Mouse (Mus musculus): ENCODE measurements at regions not wholly inside any gene's neighbourhood (a gene's known extent, or its start where the extent isn't known, plus 50 kb on each side); places are given as distances from the start of the nearest gene placed in this dataset.
A peak's percentile ranks its signal among the peaks of the same experiment; 100 is the strongest.

DNA sequence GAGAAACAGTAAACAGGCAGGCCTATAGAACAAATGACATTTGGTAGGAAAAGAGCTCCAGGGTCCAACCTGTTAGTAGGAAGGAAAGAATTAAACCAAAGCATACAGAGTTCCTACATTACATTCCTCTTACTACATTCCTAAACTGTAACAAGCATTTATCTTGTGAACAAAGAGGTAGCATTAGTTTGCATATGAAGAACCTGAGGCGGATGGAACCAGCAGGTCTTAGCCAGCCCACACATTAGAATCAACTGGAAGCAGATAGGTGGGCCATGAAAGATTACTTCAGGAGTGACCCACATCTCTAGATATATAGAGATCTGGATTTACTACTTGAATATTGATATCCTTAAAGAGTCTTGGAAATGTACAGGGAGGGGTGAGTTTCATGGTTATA is 238.8 kb downstream of the Klf5 start:
- DNase-seq = no peak

DNA sequence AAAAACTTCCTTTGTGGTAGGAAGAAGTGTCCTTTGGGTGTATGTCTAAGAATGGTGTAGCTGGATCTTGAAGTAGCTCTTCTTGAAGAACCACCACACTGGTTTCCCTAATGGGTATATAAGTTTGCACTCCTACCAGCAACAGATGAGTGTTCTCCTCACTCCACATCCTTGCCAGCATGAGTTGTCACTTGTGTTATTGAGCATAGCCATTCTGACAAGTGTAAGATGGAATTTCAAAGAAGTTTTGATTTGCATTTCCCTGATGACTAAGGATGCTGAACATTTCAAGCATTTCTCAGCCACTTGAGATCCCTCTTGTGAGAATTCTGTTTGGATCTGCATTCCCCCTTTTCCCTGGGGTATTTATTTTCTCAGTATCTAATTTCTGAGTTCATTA is 243.2 kb downstream of the Klf5 start:
- DNase-seq = no peak

GRCm38 (mm10) chr14:99547931-99548330 is 249.4 kb downstream of the Klf5 start:
- no peak for DNase-seq

DNA sequence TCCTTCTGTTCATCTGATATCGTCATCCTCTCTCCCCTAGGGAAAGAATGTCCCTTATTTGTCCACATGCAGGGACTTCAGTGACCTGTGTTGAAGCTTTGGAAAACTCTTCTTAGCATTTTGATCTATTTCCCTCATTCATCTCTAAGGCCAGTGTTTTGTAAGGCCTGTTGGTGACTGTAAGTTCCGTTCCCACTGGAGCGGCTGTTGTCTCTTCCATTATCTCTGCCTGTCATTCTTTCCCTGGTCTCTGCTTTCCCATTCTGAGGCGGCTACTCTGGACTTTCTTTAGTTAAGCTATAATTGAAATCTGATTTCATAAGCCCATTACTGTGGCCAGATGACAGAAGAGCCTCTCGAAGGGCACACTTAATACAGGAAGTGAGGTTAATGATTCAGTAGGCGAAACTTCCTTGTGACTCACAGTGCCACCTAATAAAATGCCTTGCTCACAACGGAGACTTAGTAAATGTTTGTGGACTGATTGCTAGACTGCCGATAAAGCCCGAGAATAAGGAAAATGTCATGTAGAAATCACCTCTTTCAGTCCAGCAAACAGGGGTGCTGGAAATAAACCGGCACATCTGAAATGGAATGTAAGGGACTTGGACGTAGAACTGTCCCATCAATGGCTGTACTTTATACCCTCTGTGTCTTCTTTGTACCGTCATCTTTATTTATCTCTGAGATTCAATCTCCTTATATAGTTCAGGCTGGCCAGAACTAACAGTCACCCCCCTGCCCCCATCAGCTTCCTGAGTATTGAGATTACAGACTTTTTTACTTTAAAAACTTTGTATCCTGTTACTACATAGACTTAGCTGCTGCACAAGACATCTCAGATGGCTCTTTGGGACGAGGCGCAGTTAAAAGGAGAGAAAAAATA is 250.1 kb downstream of the Klf5 start:
- DNase-seq = peak in 1 of 2 experiments; percentile 14

- peak in 1 of 2 experiments; percentile 41 for DNase-seq
Observed at GRCm38 (mm10) chr14:99564024-99564423, 265.5 kb downstream of the Klf5 start.

GRCm38 (mm10) chr14:99574146-99574545 is 275.7 kb downstream of the Klf5 start:
- DNase-seq = no peak

DNA sequence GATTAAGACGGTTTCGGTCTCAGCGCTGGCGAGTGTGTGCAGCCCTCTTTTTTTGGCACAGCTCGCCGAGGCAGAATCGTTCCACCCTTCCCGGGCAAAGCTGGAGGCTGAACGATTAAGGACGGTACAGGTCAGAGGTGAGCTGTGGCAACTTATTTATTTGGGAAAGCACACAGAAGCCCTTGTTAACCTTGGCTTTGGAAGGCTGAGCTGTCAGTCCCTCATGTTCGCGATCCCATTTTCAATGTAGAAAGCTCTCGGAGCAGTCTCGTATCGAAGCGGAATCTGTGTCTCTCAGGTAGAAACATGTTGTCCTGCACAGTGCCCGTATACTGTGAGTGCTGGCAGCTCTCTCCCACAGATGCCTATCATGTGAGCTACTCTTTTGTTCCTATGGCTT is 280.2 kb downstream of the Klf5 start:
- DNase-seq = peak; percentile 25 to 38

DNA sequence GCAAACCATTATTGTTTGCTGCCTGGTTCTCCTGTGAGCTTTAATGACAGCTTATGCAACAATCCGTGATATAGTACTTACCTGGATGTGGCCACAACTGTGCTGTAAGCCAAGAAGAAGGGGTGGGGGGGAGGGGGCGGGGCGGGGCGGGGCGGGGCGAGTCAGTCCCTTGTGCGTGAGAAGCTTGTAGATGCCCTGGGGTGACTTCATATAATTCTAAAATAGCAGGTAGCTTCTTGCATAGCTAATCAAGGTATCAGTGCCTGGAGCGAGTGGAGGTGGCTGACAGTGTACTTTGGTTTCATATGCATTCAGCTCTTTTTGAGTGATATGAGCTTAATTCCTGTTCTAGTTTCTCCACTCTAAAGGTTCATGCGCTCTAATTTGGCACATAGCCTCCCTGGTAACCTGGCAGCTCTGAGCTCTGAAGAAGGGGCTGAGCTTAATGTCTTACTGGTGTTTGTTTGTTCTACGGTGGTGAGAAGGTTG is 280.8 kb downstream of the Klf5 start:
- peak in 1 of 2 experiments; percentile 17 for DNase-seq

- DNase-seq = no peak
Observed at GRCm38 (mm10) chr14:99579765-99580266, 281.3 kb downstream of the Klf5 start.

GRCm38 (mm10) chr14:99584144-99584543 is 285.7 kb downstream of the Klf5 start:
- peak in 1 of 2 experiments; percentile 27 for DNase-seq

GRCm38 (mm10) chr14:99586029-99586428 is 287.5 kb downstream of the Klf5 start:
- no peak for DNase-seq

- peak in 1 of 2 experiments; percentile 24 for DNase-seq
Observed at GRCm38 (mm10) chr14:99590854-99591470, 292.5 kb downstream of the Klf5 start.

DNA sequence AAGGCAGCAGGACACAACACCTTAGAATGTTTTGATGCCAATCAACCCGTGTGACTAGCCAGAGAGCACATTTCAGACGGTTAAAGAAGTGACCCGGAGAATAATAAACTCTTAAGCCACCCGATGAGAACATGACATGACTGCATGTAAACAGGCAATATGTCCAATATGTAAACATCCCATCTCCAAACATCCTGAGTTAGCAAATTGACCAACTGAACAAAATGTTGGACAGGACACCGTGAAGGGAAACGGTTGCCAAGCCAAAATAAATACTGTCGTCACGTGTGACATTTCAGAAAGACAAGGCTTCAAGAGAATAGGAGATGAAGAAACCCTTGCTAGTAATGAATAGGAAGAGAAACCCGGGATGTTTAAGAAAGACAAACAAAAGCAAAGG is 294.4 kb downstream of the Klf5 start:
- peak; percentile 27 to 29 for DNase-seq

- no peak for DNase-seq
Observed at GRCm38 (mm10) chr14:99593864-99594263, 295.4 kb downstream of the Klf5 start.

DNA sequence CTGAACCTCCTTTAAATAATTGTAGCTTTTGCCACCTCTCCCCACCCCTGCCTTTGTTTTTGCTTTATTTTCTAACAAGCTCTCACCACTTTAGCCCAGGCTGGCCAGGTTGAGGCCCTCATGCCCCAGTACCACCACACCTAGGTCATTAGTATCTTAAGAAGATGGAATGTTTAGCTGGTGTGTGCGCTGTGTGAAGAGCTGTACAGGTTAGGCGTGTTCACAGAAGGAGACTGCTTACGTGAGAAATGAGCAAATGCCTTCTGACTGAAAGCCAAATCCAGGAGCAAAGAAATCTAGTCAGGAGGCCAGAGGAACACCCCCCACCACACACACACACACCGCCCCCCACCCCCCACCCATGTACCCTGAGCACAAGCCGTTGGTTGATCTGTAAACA is 303.4 kb downstream of the Klf5 start:
- DNase-seq = no peak

- no peak for DNase-seq
Observed at GRCm38 (mm10) chr14:99603257-99603656, 304.8 kb downstream of the Klf5 start.

DNA sequence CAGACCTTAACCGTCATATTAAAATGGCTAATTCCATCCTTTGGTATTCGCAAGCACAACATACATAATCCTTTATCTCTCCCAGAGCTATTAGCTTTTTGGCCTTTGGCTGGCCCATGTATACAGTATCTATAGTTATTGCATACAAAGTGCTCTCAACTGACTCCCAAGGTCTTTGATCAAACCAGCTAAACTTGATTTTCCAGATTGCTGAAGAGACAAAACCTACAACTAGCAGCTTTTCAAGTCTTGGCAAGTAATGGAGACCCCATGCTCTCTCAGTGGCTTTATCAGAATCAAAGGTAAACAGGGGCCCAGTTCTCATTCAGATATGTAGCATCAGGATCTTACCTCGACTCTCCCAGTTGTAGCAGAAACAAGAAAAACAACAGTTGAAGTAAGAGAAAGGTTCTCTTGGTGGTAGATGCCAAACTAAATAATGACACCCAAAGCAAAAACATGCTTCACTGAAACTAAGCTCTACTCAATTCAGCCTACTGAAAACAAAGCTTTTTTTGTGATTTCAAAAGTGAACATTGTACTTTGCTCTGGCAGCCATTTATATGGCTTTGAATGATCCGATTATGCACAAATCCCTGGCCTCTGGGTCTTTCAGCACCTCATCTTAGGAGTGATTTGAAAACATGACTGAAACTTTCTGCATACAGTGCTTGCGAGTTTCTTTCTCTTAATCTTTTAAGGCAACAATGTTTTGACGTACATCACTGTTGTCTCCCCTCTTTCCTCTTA is 307.0 kb downstream of the Klf5 start:
- DNase-seq = no peak

DNA sequence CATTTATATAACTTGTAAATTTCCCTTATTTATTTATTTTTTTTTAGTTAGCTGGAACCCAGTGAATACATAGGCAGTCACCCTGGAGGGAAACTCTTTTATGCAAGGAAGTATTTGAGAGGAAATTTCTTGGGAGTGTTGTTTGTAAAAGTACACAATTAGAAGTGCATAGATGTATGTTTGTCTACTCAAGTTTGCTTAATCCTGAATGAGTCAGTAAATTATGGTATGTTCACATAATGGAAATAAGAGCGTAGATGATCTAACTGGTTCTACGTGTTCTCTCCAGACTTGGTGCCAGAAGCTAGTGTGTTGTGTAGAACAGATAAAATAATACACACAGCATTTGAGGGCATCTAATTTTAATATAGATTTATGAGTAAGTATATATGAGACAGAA is 310.5 kb downstream of the Klf5 start:
- DNase-seq = no peak

DNA sequence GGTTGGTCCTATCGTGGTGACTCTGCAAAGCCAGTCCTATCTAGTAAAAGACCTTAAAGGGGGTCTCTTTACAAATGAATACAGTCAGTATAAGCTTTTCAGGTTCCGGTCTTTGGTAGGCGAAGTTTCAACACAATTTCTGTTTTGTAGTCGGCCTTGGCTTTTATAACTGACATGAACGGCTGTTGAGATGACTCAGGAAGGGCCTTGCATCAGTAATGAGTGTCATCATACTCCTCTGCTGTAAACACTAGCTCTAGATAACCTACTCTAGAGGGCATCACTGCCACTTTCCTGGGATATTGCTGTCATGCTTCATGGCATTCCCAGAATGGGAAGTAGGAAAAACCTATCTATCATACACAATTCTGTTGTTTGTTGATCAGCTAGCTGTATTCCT is 312.9 kb downstream of the Klf5 start:
- no peak for DNase-seq

DNA sequence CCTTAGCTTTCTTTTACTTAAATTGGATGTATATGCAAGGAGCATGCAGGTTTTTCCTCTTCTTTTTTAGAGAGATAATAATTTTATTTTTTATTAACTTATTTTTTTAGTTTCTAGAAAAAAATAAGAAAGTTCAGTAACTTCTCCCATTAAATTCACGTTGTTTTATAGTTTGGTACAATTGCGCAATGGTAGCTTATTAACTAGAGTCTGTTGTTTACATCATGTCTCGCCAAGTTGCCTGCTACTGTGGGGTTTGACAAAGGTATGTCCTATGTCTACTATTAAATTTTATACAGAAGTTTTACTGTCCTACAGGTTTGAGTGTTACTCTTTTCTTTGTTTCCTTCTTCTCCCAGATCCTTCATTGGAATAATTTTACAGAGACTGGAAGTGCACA is 313.6 kb downstream of the Klf5 start:
- DNase-seq = no peak

DNA sequence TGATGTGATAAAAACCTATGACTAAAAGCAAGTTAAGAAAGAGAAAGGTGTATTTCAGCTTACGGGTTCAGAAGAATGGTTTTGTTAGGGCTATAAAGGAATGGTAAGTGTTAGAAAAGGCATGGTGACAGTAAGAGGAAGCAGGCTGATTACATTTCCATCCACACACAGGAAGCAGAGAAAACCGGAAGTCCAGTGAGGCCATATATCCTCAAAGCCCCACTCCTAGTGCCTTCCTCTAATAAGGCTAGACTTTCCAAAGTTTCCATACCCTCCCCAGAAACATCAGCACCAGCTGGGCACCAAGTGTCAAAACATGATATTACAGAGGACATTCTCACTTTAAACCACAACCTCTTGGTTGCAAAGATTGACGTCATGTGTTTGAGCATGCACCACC is 316.3 kb downstream of the Klf5 start:
- no peak for DNase-seq

GRCm38 (mm10) chr14:99616655-99617335 is 318.3 kb downstream of the Klf5 start:
- no peak for DNase-seq

DNA sequence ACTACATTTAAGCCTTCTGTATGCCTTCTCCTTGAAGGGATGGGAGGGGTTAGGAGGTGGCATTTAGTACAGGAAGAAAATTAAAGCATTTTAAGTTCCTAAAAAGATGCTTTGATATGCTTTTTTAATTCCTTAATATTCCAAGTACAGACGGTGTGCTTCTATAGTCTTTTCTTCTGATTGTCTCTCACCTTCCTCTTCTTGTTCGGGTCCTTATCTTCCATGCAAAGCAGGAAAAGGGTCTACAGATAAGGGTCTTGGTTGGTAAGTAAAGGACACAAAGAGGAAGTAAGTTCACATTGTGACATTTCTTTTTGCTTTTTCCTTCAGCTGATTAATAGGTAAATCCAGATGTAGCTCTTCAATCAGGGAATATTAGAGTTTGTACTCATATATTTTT is 318.9 kb downstream of the Klf5 start:
- no peak for DNase-seq
